Mouse (Mus musculus) kidney, adult 10 weeks (tissue): ENCODE measurements around the gene Mmadhc. TPM values are rescaled to one million over a fixed set of nuclear protein-coding genes. Genes with fewer than 3 reads are reported as not detected.

Experiments used
- polyA plus RNA-seq: library from polyadenylated mRNA; stranded (reverse); fragments of 350-450 nt; fragmentation: Illumina TruSeq; extraction: RNeasy Lipid Tissue Mini Kit (QIAGEN cat#74804); gene quantifications from one replicate; pipeline ENCODE4 v1.2.3, GENCODE M21; 2014; ENCODE audit warnings: low read depth, low replicate concordance

Gene Mmadhc
- polyA plus RNA-seq, result 170 TPM

DNA sequence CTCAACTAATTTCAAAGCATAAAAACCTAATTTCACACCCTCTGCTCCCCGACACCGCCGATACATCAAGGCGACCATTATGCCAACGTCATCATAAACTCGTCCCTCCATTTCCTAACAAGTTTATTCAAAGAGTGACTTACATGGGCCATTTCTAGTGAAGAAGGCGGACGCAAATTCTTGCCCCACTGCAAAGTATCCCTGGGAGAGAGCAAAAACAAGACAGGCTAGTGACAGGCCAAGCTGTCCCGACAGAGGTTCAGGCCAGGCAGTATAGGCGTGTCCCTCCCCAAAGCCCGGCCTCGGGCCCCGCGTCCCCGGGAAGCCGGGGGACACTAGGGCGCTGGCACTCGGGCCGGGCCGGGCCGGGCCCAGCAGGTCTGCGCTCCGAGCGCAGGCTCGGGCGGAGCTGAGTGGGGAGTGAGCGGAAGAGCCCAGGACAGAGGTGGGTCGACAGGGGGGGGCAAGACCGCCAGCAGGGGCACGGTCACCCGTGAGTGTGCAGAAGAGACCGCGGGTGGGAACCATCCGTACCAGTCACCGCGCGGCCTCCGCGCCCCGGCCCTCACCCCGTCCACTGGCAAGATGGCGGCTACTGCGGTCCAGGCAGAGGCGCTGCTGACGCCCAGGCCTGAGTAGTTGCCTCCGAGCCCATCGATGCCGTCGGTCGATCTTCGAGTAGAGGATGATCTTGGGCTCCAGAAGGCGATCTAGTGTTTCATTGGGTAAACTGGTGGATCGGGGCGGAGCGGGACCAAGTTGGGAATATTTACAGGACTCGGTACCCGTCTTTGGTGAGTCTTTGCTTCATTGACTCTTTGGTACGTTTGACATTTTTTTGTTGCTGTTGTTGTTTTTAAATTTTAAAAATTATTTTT is at the start of gene Mmadhc:
Gene Mmadhc, minus strand, starts transcription at position 693 of the 878 bp plus-strand sequence.

Other genes starting within 250 kb of the Mmadhc start
- gene Lypd6, start 230.4 kb downstream of the Mmadhc start, polyA plus RNA-seq, result 8.4 TPM